Mouse (Mus musculus): Measurements from ENCODE around the gene Trim8.

DNA sequence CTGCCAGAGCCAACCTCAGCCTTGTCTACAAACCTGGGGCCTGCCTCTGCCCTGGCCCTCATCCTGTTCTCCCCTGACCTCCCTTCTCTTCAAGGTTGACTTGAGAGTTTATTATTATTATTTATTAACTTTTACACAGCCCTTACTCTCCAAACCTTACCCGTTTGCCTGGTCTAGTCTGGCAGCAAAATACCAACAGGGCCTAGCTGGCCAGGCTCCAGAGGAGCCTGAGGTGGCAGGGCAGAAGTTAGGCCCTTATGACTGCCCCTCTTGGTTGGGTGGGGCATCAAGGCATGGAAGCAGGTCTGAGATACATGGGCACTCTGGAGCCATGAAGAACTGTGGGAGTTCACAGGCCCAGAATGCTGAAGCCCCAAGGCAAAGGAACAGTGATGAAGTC is 6.3 kb downstream of the Trim8 start:
- TF ChIP-seq USF1 (IDR thresholded peaks at IDR 0.05; ENCODE audit: low read depth) (no peak), POLR2AphosphoS2 (IDR thresholded peaks at IDR 0.05; ENCODE audit: insufficient read length, low read depth) (no peak), POLR2A (IDR thresholded peaks at IDR 0.05; ENCODE audit: insufficient read length, low read depth) (no peak), CEBPB (IDR thresholded peaks at IDR 0.05; ENCODE audit: insufficient read depth, poor library complexity, severe bottlenecking) (no peak), E2F4 (IDR thresholded peaks at IDR 0.05; ENCODE audit: insufficient read depth) (no peak), TCF3 (IDR thresholded peaks at IDR 0.05; ENCODE audit: insufficient read length, low read depth) (no peak), MYOG (IDR thresholded peaks at IDR 0.05; ENCODE audit: control insufficient read depth in 1 of 3, insufficient read depth in 1 of 3, insufficient read length in 2 of 3, low read depth in 2 of 3) (no peak), TCF12 (IDR thresholded peaks at IDR 0.05; ENCODE audit: insufficient read depth, poor library complexity, severe bottlenecking) (no peak), MYOD1 (IDR thresholded peaks at IDR 0.05; ENCODE audit: control insufficient read depth in 1 of 3, insufficient read length in 2 of 3, low read depth in 2 of 3) (no peak), SRF (IDR thresholded peaks at IDR 0.05; ENCODE audit: control insufficient read depth, insufficient read length, low read depth) (no peak)
